Mouse (Mus musculus): ENCODE measurements at regions not wholly inside any gene's neighbourhood (a gene's known extent, or its start where the extent isn't known, plus 50 kb on each side); places are given as distances from the start of the nearest gene placed in this dataset.
A peak's percentile ranks its signal among the peaks of the same experiment; 100 is the strongest.

GRCm38 (mm10) chr14:76854965-76855364 is 181.6 kb upstream of the Ccdc122 start:
- Histone ChIP-seq H3K4me3 (ENCODE audit: low read depth, low read length) (no peak overlapping the region), H3K9me3 (ENCODE audit: low read length) (no peaks in the 10 kb centered on the region), H3K9ac (replicated peaks; ENCODE audit: low read depth) (no peak overlapping the region), H3K27me3 (replicated peaks; ENCODE audit: insufficient read depth, low read length) (no peaks in the 10 kb centered on the region), H3K27ac (ENCODE audit: low read length) (no peak overlapping the region), H3K4me1 (ENCODE audit: insufficient read depth, low read depth, low read length) (no peaks in the 10 kb centered on the region), H3K4me2 (replicated peaks; ENCODE audit: low read depth, low read length) (no peak overlapping the region), H3K36me3 (ENCODE audit: insufficient read depth, low read length) (no peaks in the 10 kb centered on the region)
- WGBS = 89% methylated on average over 11 of the region's 11 CpGs
- TF ChIP-seq EP300 (IDR thresholded peaks at IDR 0.05) (no peak), CTCF (IDR thresholded peaks at IDR 0.05) (no peak)
- DNase-seq (ENCODE audit: low spot score) (no peak), ATAC-seq (no peak)

GRCm38 (mm10) chr14:76851473-76852214 is 184.9 kb upstream of the Ccdc122 start:
- ATAC-seq = no peak; the same call in 1 of the 2 replicates
- no peak overlapping the region for H3K4me2 ChIP-seq (replicated peaks; ENCODE audit: low read depth, low read length)
- no peaks in the 10 kb centered on the region for H3K36me3 ChIP-seq (ENCODE audit: insufficient read depth, low read length)
- H3K27me3 ChIP-seq (replicated peaks; ENCODE audit: insufficient read depth, low read length) = no peaks in the 10 kb centered on the region
- 46% methylated on average over 10 of the region's 10 CpGs for WGBS
- TF ChIP-seq EP300 (IDR thresholded peaks at IDR 0.05) = no peak
- no peak for TF ChIP-seq CTCF (IDR thresholded peaks at IDR 0.05)
- peak; percentile 46 for DNase-seq (ENCODE audit: low spot score)
- H3K9me3 ChIP-seq (ENCODE audit: low read length) = no peaks in the 10 kb centered on the region
- H3K9ac ChIP-seq (replicated peaks; ENCODE audit: low read depth) = no peak overlapping the region
- no peak overlapping the region for H3K4me3 ChIP-seq (ENCODE audit: low read depth, low read length)
- peak overlapping the region; percentile 15 for H3K27ac ChIP-seq (ENCODE audit: low read length)
- H3K4me1 ChIP-seq (ENCODE audit: insufficient read depth, low read depth, low read length) = no peaks in the 10 kb centered on the region

DNA sequence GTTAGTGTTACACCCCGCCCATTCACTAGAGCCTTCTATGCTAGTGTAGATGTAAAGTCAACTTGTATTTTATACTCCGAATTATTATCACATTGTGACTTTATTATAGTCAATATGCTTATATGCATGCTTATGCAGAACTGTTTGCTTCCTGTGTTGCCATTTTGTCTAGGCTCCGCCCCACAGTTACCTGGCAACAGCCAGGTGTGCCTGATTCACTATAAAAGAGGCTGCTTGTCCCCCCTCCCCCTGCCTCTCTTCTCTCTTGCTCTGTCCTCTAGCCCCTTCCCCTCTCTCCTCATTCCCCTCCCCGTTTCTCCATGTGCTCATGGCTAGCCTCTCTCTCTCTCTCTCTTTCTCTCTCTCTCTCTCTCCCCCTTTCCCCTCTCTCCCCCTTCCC is 185.9 kb upstream of the Ccdc122 start:
- Histone ChIP-seq H3K9ac (replicated peaks; ENCODE audit: low read depth) (no peak overlapping the region), H3K4me1 (ENCODE audit: insufficient read depth, low read depth, low read length) (no peaks in the 10 kb centered on the region), H3K9me3 (ENCODE audit: low read length) (no peaks in the 10 kb centered on the region), H3K27ac (ENCODE audit: low read length) (no peak overlapping the region), H3K36me3 (ENCODE audit: insufficient read depth, low read length) (no peaks in the 10 kb centered on the region), H3K4me3 (ENCODE audit: low read depth, low read length) (no peak overlapping the region), H3K27me3 (replicated peaks; ENCODE audit: insufficient read depth, low read length) (no peaks in the 10 kb centered on the region), H3K4me2 (replicated peaks; ENCODE audit: low read depth, low read length) (no peak overlapping the region)
- no peak for TF ChIP-seq CTCF (IDR thresholded peaks at IDR 0.05)
- TF ChIP-seq EP300 (IDR thresholded peaks at IDR 0.05) = no peak
- ATAC-seq = no peak
- WGBS = 90% methylated on average over 4 of the region's 4 CpGs
- DNase-seq (ENCODE audit: low spot score) = no peak

DNA sequence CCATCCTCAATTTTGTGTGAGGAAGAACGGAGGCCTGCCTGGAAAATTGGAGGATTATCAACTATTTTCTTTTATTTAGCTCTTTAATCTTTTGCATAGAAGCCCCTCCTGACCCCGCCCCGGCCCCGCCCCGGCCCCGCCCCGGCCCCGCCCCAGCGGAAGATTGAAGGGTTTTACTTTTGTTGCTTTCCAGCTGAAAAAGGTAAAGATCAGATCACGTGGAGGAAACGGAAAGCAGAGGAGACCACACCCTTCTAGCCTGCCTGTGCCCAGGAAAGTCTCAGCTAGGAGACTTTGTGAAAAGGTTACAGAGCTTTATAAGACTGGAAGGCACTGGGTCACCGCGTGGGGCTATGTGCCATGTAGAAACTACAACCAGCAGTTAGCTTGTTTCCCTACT is 186.5 kb upstream of the Ccdc122 start:
- Histone ChIP-seq H3K4me2 (replicated peaks; ENCODE audit: low read depth, low read length) (no peak overlapping the region), H3K36me3 (ENCODE audit: insufficient read depth, low read length) (no peaks in the 10 kb centered on the region), H3K4me1 (ENCODE audit: insufficient read depth, low read depth, low read length) (no peaks in the 10 kb centered on the region), H3K4me3 (ENCODE audit: low read depth, low read length) (no peak overlapping the region), H3K9me3 (ENCODE audit: low read length) (no peaks in the 10 kb centered on the region), H3K9ac (replicated peaks; ENCODE audit: low read depth) (no peak overlapping the region), H3K27me3 (replicated peaks; ENCODE audit: insufficient read depth, low read length) (no peaks in the 10 kb centered on the region), H3K27ac (ENCODE audit: low read length) (peak overlapping the region; percentile 34; the same call in 1 of the 2 replicates)
- ATAC-seq (peak; percentile 36), DNase-seq (ENCODE audit: low spot score) (no peak)
- 48% methylated on average over 13 of the region's 13 CpGs for WGBS
- TF ChIP-seq CTCF (IDR thresholded peaks at IDR 0.05) = no peak
- no peak for TF ChIP-seq EP300 (IDR thresholded peaks at IDR 0.05)

- peak; percentile 73 for DNase-seq (ENCODE audit: low spot score)
Measured at GRCm38 (mm10) chr14:76849636-76850035, 186.9 kb upstream of the Ccdc122 start.

DNA sequence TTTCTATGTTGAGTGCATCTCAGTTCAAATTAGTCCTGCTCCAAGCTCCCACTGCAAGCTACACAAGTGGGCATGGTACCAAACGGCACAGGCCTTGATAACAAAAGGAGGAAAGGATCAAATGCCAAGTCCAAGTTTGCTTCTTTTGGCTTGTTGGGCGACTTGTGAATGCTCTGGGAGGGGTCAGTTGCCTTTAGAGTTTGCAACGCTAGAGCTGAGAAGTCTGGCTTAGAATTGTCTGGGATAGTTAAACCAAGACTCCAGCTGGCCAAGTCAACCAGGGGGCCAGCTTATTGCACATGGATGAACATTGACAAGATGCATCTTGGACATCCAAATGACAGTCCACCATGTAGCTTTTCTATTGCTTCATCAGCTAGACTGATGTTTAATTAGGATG is 187.5 kb upstream of the Ccdc122 start:
- Histone ChIP-seq H3K4me3 (ENCODE audit: low read depth, low read length) (no peak overlapping the region), H3K4me1 (ENCODE audit: insufficient read depth, low read depth, low read length) (no peaks in the 10 kb centered on the region), H3K36me3 (ENCODE audit: insufficient read depth, low read length) (no peaks in the 10 kb centered on the region), H3K9ac (replicated peaks; ENCODE audit: low read depth) (no peak overlapping the region), H3K9me3 (ENCODE audit: low read length) (no peaks in the 10 kb centered on the region), H3K27me3 (replicated peaks; ENCODE audit: insufficient read depth, low read length) (no peaks in the 10 kb centered on the region), H3K27ac (ENCODE audit: low read length) (peak overlapping the region; percentile 11; the same call in 1 of the 2 replicates), H3K4me2 (replicated peaks; ENCODE audit: low read depth, low read length) (no peak overlapping the region)
- TF ChIP-seq CTCF (IDR thresholded peaks at IDR 0.05) (no peak), EP300 (IDR thresholded peaks at IDR 0.05) (no peak)
- 36% methylated on average over 3 of the region's 3 CpGs for WGBS
- ATAC-seq (peak; percentile 20; the same call in 1 of the 2 replicates), DNase-seq (ENCODE audit: low spot score) (peak; percentile 53)

More at GRCm38 (mm10) chr14:76849636-76850035, 186.9 kb upstream of the Ccdc122 start:
- no peaks in the 10 kb centered on the region for H3K36me3 ChIP-seq (ENCODE audit: insufficient read depth, low read length)
- peak; percentile 78 for ATAC-seq
- TF ChIP-seq EP300 (IDR thresholded peaks at IDR 0.05) = peak; percentile 58; the same call in 1 of the 2 replicates
- TF ChIP-seq CTCF (IDR thresholded peaks at IDR 0.05) = no peak
- peak overlapping the region; percentile 34; the same call in 1 of the 2 replicates for H3K27ac ChIP-seq (ENCODE audit: low read length)
- WGBS = 55% methylated on average over 6 of the region's 6 CpGs
- H3K4me3 ChIP-seq (ENCODE audit: low read depth, low read length) = no peak overlapping the region
- H3K4me2 ChIP-seq (replicated peaks; ENCODE audit: low read depth, low read length) = no peak overlapping the region
- no peaks in the 10 kb centered on the region for H3K4me1 ChIP-seq (ENCODE audit: insufficient read depth, low read depth, low read length)
- no peaks in the 10 kb centered on the region for H3K9me3 ChIP-seq (ENCODE audit: low read length)
- no peaks in the 10 kb centered on the region for H3K27me3 ChIP-seq (replicated peaks; ENCODE audit: insufficient read depth, low read length)
- no peak overlapping the region for H3K9ac ChIP-seq (replicated peaks; ENCODE audit: low read depth)
